Mouse (Mus musculus): Measurements from ENCODE around the gene Ssbp4. TPM values are rescaled to one million over a fixed set of nuclear protein-coding genes. Genes with fewer than 3 reads are reported as not detected.

Ssbp4 gene
- total RNA-seq, 2 experiments from 2014 or later, result 11.6 to 19.4 TPM

- no peak for DNase-seq (ENCODE audit: low spot score)
These were observed 549 bp downstream of the Ssbp4 start for GRCm38 (mm10) chr8:70607898-70608748.

GRCm38 (mm10) chr8:70607603-70607897 lies 1.1 kb downstream of the Ssbp4 start:
- DNase-seq (ENCODE audit: low spot score), result no peak

- DNase-seq (ENCODE audit: low spot score), result no peak
These were observed 1.7 kb downstream of the Ssbp4 start for GRCm38 (mm10) chr8:70606780-70607602.

GRCm38 (mm10) chr8:70605871-70606779 lies 2.5 kb downstream of the Ssbp4 start:
- DNase-seq (ENCODE audit: low spot score), result no peak

GRCm38 (mm10) chr8:70604558-70604957 lies 4.1 kb downstream of the Ssbp4 start:
- no peak for DNase-seq (ENCODE audit: low spot score)

- DNase-seq (ENCODE audit: low spot score), result no peak
These were observed 6.4 kb downstream of the Ssbp4 start for GRCm38 (mm10) chr8:70602139-70602811.

GRCm38 (mm10) chr8:70601271-70601649 lies 7.4 kb downstream of the Ssbp4 start:
- peak; percentile 49 for DNase-seq (ENCODE audit: low spot score)

GRCm38 (mm10) chr8:70600473-70601270 lies 8.0 kb downstream of the Ssbp4 start:
- no peak for DNase-seq (ENCODE audit: low spot score)

- DNase-seq (ENCODE audit: low spot score), result no peak
These were observed 9.0 kb downstream of the Ssbp4 start for GRCm38 (mm10) chr8:70599507-70600290.

- no peak for DNase-seq (ENCODE audit: low spot score)
These were observed 9.9 kb downstream of the Ssbp4 start for GRCm38 (mm10) chr8:70598722-70599121.

- peak; percentile 71 for DNase-seq (ENCODE audit: low spot score)
These were observed 10.4 kb downstream of the Ssbp4 start for GRCm38 (mm10) chr8:70598283-70598682.

GRCm38 (mm10) chr8:70597417-70598272 lies 11.0 kb downstream of the Ssbp4 start:
- DNase-seq (ENCODE audit: low spot score), result no peak

GRCm38 (mm10) chr8:70596775-70597416 lies 11.8 kb downstream of the Ssbp4 start:
- no peak for DNase-seq (ENCODE audit: low spot score)

- DNase-seq (ENCODE audit: low spot score), result no peak
These were observed 12.5 kb downstream of the Ssbp4 start for GRCm38 (mm10) chr8:70596216-70596615.

- DNase-seq (ENCODE audit: low spot score), result no peak
These were observed 12.9 kb downstream of the Ssbp4 start for GRCm38 (mm10) chr8:70595811-70596210.

GRCm38 (mm10) chr8:70594621-70595564 lies 13.8 kb downstream of the Ssbp4 start:
- DNase-seq (ENCODE audit: low spot score), result no peak

Measured in gastrocnemius, adult 18-20 months (tissue).